Mouse (Mus musculus): ENCODE data around the gene Immt. TPM values are rescaled to one million over a fixed set of nuclear protein-coding genes. Genes with fewer than 3 reads are reported as not detected.

Gene Immt
- polyA plus RNA-seq, 1 experiment from 2014 or later: 167 TPM

- no peaks in the 10 kb centered on the region for H3K4me1 ChIP-seq (replicated peaks; ENCODE audit: control insufficient read depth, insufficient read depth, low read length)
- ATAC-seq (ENCODE audit: low FRiP score): no peak
- H3K27me3 ChIP-seq (ENCODE audit: control insufficient read depth, insufficient read depth, low read length): no peaks in the 10 kb centered on the region
- H3K9ac ChIP-seq: no peak overlapping the region
- 76% methylated on average over 1 of the region's 1 CpGs for WGBS
- H3K36me3 ChIP-seq (replicated peaks; ENCODE audit: control insufficient read depth, insufficient read depth): peaks cover 70% of the 10 kb centered on the region
- no peak overlapping the region for H3K4me2 ChIP-seq (replicated peaks)
- no peak overlapping the region for H3K4me3 ChIP-seq (replicated peaks; ENCODE audit: low read length)
- no peak overlapping the region for H3K27ac ChIP-seq
- H3K9me3 ChIP-seq (ENCODE audit: control insufficient read depth, low read length): no peaks in the 10 kb centered on the region
- DNase-seq (ENCODE audit: low spot score): no peak
Observed at GRCm38 (mm10) chr6:71806713-71807112, 24.4 kb upstream of the Immt start.

GRCm38 (mm10) chr6:71809890-71810289 lies 21.2 kb upstream of the Immt start:
- peaks cover 80% of the 10 kb centered on the region for H3K36me3 ChIP-seq (replicated peaks; ENCODE audit: control insufficient read depth, insufficient read depth)

GRCm38 (mm10) chr6:71812820-71813219 lies 18.3 kb upstream of the Immt start:
- peaks cover 86% of the 10 kb centered on the region for H3K36me3 ChIP-seq (replicated peaks; ENCODE audit: control insufficient read depth, insufficient read depth)

More at GRCm38 (mm10) chr6:71809890-71810289, 21.2 kb upstream of the Immt start:
- Histone ChIP-seq H3K27ac (no peak overlapping the region), H3K4me2 (replicated peaks) (no peak overlapping the region), H3K9me3 (ENCODE audit: control insufficient read depth, low read length) (no peaks in the 10 kb centered on the region), H3K27me3 (ENCODE audit: control insufficient read depth, insufficient read depth, low read length) (no peaks in the 10 kb centered on the region), H3K4me3 (replicated peaks; ENCODE audit: low read length) (no peak overlapping the region), H3K4me1 (replicated peaks; ENCODE audit: control insufficient read depth, insufficient read depth, low read length) (no peaks in the 10 kb centered on the region), H3K9ac (no peak overlapping the region)
- no peak for ATAC-seq (ENCODE audit: low FRiP score)
- 95% methylated on average over 9 of the region's 9 CpGs for WGBS
- DNase-seq (ENCODE audit: low spot score): no peak

GRCm38 (mm10) chr6:71819764-71820292 lies 11.3 kb upstream of the Immt start:
- Histone ChIP-seq H3K4me1 (replicated peaks; ENCODE audit: control insufficient read depth, insufficient read depth, low read length) (0 out of 2 replicates have a peak, but pooled peaks cover 3% of the 10 kb centered on the region), H3K36me3 (replicated peaks; ENCODE audit: control insufficient read depth, insufficient read depth) (peaks cover 38% of the 10 kb centered on the region), H3K27me3 (ENCODE audit: control insufficient read depth, insufficient read depth, low read length) (no peaks in the 10 kb centered on the region), H3K9ac (no peak overlapping the region), H3K9me3 (ENCODE audit: control insufficient read depth, low read length) (no peaks in the 10 kb centered on the region), H3K4me2 (replicated peaks) (no peak overlapping the region), H3K27ac (no peak overlapping the region), H3K4me3 (replicated peaks; ENCODE audit: low read length) (no peak overlapping the region)
- ATAC-seq (ENCODE audit: low FRiP score) (no peak), DNase-seq (ENCODE audit: low spot score) (no peak)
- 77% methylated on average over 5 of the region's 5 CpGs for WGBS

More at GRCm38 (mm10) chr6:71812820-71813219, 18.3 kb upstream of the Immt start:
- Histone ChIP-seq H3K4me3 (replicated peaks; ENCODE audit: low read length) (no peak overlapping the region), H3K27ac (no peak overlapping the region), H3K9ac (no peak overlapping the region), H3K4me2 (replicated peaks) (no peak overlapping the region), H3K4me1 (replicated peaks; ENCODE audit: control insufficient read depth, insufficient read depth, low read length) (no peaks in the 10 kb centered on the region), H3K27me3 (ENCODE audit: control insufficient read depth, insufficient read depth, low read length) (no peaks in the 10 kb centered on the region), H3K9me3 (ENCODE audit: control insufficient read depth, low read length) (no peaks in the 10 kb centered on the region)
- DNase-seq (ENCODE audit: low spot score) (no peak), ATAC-seq (ENCODE audit: low FRiP score) (no peak)
- 93% methylated on average over 2 of the region's 2 CpGs for WGBS

GRCm38 (mm10) chr6:71823085-71823484 lies 8.0 kb upstream of the Immt start:
- ATAC-seq (ENCODE audit: low FRiP score): peak; percentile 58

GRCm38 (mm10) chr6:71823488-71823887 lies 7.6 kb upstream of the Immt start:
- Histone ChIP-seq H3K27ac (no peak overlapping the region), H3K4me1 (replicated peaks; ENCODE audit: control insufficient read depth, insufficient read depth, low read length) (0 out of 2 replicates have a peak, but pooled peaks cover 3% of the 10 kb centered on the region), H3K4me2 (replicated peaks) (peak overlapping the region; percentile 68), H3K9ac (peak overlapping the region; percentile 60), H3K4me3 (replicated peaks; ENCODE audit: low read length) (peak overlapping the region; percentile 54), H3K36me3 (replicated peaks; ENCODE audit: control insufficient read depth, insufficient read depth) (peaks cover 2% of the 10 kb centered on the region; the same call in 1 of the 2 replicates), H3K9me3 (ENCODE audit: control insufficient read depth, low read length) (no peaks in the 10 kb centered on the region), H3K27me3 (ENCODE audit: control insufficient read depth, insufficient read depth, low read length) (no peaks in the 10 kb centered on the region)
- DNase-seq (ENCODE audit: low spot score) (peak; percentile 80), ATAC-seq (ENCODE audit: low FRiP score) (peak; percentile 86)
- WGBS: under 1% methylated on average over 19 of the region's 19 CpGs

More at GRCm38 (mm10) chr6:71823085-71823484, 8.0 kb upstream of the Immt start:
- Histone ChIP-seq H3K4me2 (replicated peaks) (peak overlapping the region; percentile 68), H3K9me3 (ENCODE audit: control insufficient read depth, low read length) (no peaks in the 10 kb centered on the region), H3K27ac (no peak overlapping the region), H3K27me3 (ENCODE audit: control insufficient read depth, insufficient read depth, low read length) (no peaks in the 10 kb centered on the region), H3K4me3 (replicated peaks; ENCODE audit: low read length) (peak overlapping the region; percentile 54), H3K9ac (peak overlapping the region; percentile 60), H3K4me1 (replicated peaks; ENCODE audit: control insufficient read depth, insufficient read depth, low read length) (0 out of 2 replicates have a peak, but pooled peaks cover 3% of the 10 kb centered on the region), H3K36me3 (replicated peaks; ENCODE audit: control insufficient read depth, insufficient read depth) (peaks cover 6% of the 10 kb centered on the region; the same call in 1 of the 2 replicates)
- WGBS: under 1% methylated on average over 7 of the region's 7 CpGs
- DNase-seq (ENCODE audit: low spot score): no peak

- H3K4me2 ChIP-seq (replicated peaks): peak overlapping the region; percentile 68
Observed at GRCm38 (mm10) chr6:71823961-71824360, 7.2 kb upstream of the Immt start.

GRCm38 (mm10) chr6:71826869-71827268 lies 4.3 kb upstream of the Immt start, which contains the start of gene Mrpl35:
TSS of gene Mrpl35 (minus strand) at chr6:71826969.
- 50% methylated on average over 1 of the region's 1 CpGs for WGBS
- Histone ChIP-seq H3K4me1 (replicated peaks; ENCODE audit: control insufficient read depth, insufficient read depth, low read length) (peaks cover 3% of the 10 kb centered on the region; the same call in 1 of the 2 replicates), H3K27me3 (ENCODE audit: control insufficient read depth, insufficient read depth, low read length) (no peaks in the 10 kb centered on the region), H3K4me3 (replicated peaks; ENCODE audit: low read length) (no peak within 1 kb of the TSS), H3K9ac (no peak within 1 kb of the TSS), H3K27ac (no peak within 1 kb of the TSS), H3K4me2 (replicated peaks) (no peak within 1 kb of the TSS), H3K9me3 (ENCODE audit: control insufficient read depth, low read length) (no peaks in the 10 kb centered on the region), H3K36me3 (replicated peaks; ENCODE audit: control insufficient read depth, insufficient read depth) (no peaks in the 10 kb centered on the region)
- DNase-seq (ENCODE audit: low spot score) (no peak), ATAC-seq (ENCODE audit: low FRiP score) (no peak)

More at GRCm38 (mm10) chr6:71823961-71824360, 7.2 kb upstream of the Immt start:
- H3K27ac ChIP-seq: no peak overlapping the region
- H3K36me3 ChIP-seq (replicated peaks; ENCODE audit: control insufficient read depth, insufficient read depth): no peaks in the 10 kb centered on the region
- 0 out of 2 replicates have a peak overlapping the region, but pooled peaks have one; percentile 60 for H3K9ac ChIP-seq
- 38% methylated on average over 3 of the region's 3 CpGs for WGBS
- H3K9me3 ChIP-seq (ENCODE audit: control insufficient read depth, low read length): no peaks in the 10 kb centered on the region
- H3K27me3 ChIP-seq (ENCODE audit: control insufficient read depth, insufficient read depth, low read length): no peaks in the 10 kb centered on the region
- H3K4me3 ChIP-seq (replicated peaks; ENCODE audit: low read length): peak overlapping the region; percentile 54
- H3K4me1 ChIP-seq (replicated peaks; ENCODE audit: control insufficient read depth, insufficient read depth, low read length): 0 out of 2 replicates have a peak, but pooled peaks cover 3% of the 10 kb centered on the region
- peak; percentile 19; the same call in 1 of the 2 replicates for ATAC-seq (ENCODE audit: low FRiP score)
- no peak for DNase-seq (ENCODE audit: low spot score)

- WGBS: 89% methylated on average over 9 of the region's 9 CpGs
Observed at GRCm38 (mm10) chr6:71829768-71830167, 1.4 kb upstream of the Immt start.

More at GRCm38 (mm10) chr6:71829768-71830167, 1.4 kb upstream of the Immt start:
- H3K27me3 ChIP-seq (ENCODE audit: control insufficient read depth, insufficient read depth, low read length): no peaks in the 10 kb centered on the region
- H3K36me3 ChIP-seq (replicated peaks; ENCODE audit: control insufficient read depth, insufficient read depth): peaks cover 4% of the 10 kb centered on the region; the same call in 1 of the 2 replicates
- no peak for ATAC-seq (ENCODE audit: low FRiP score)
- no peak for DNase-seq (ENCODE audit: low spot score)
- H3K4me1 ChIP-seq (replicated peaks; ENCODE audit: control insufficient read depth, insufficient read depth, low read length): peaks cover 9% of the 10 kb centered on the region
- H3K9me3 ChIP-seq (ENCODE audit: control insufficient read depth, low read length): no peaks in the 10 kb centered on the region
- H3K9ac ChIP-seq: no peak overlapping the region
- no peak overlapping the region for H3K27ac ChIP-seq
- no peak overlapping the region for H3K4me3 ChIP-seq (replicated peaks; ENCODE audit: low read length)
- H3K4me2 ChIP-seq (replicated peaks): no peak overlapping the region
